Mouse (Mus musculus): ENCODE results near the gene Skp1a. TPM values are rescaled to one million over a fixed set of nuclear protein-coding genes. Genes with fewer than 3 reads are reported as not detected.

The Skp1a gene
- polyA plus RNA-seq, 1 experiment from 2014 or later: 1,013 TPM

- H3K27me3 ChIP-seq (ENCODE audit: control insufficient read depth, insufficient read depth, low read length): no peaks in the 10 kb centered on the region
- no peak for ATAC-seq (ENCODE audit: low FRiP score)
- WGBS: 92% methylated on average over 11 of the region's 11 CpGs
- H3K36me3 ChIP-seq (ENCODE audit: control insufficient read depth, insufficient read depth, low read length): no peaks in the 10 kb centered on the region
- no peak overlapping the region for H3K9ac ChIP-seq (ENCODE audit: low read length)
- no peak overlapping the region for H3K4me2 ChIP-seq
- H3K4me3 ChIP-seq (ENCODE audit: low read depth, low read length): no peak overlapping the region
- no peak overlapping the region for H3K27ac ChIP-seq (ENCODE audit: low read depth, low read length)
- no peaks in the 10 kb centered on the region for H3K4me1 ChIP-seq (ENCODE audit: control insufficient read depth, insufficient read depth, low read length)
- no peak for DNase-seq (ENCODE audit: low spot score, missing footprints)
- no peaks in the 10 kb centered on the region for H3K9me3 ChIP-seq (ENCODE audit: control insufficient read depth, low read length)
Measured at GRCm38 (mm10) chr11:52262338-52262737, 30.5 kb downstream of the Skp1a start.

- Histone ChIP-seq H3K4me1 (ENCODE audit: control insufficient read depth, insufficient read depth, low read length) (no peaks in the 10 kb centered on the region), H3K4me3 (ENCODE audit: low read depth, low read length) (no peak overlapping the region), H3K4me2 (no peak overlapping the region), H3K27ac (ENCODE audit: low read depth, low read length) (no peak overlapping the region), H3K9ac (ENCODE audit: low read length) (no peak overlapping the region), H3K36me3 (ENCODE audit: control insufficient read depth, insufficient read depth, low read length) (no peaks in the 10 kb centered on the region), H3K27me3 (ENCODE audit: control insufficient read depth, insufficient read depth, low read length) (no peaks in the 10 kb centered on the region), H3K9me3 (ENCODE audit: control insufficient read depth, low read length) (no peaks in the 10 kb centered on the region)
- ATAC-seq (ENCODE audit: low FRiP score) (no peak), DNase-seq (ENCODE audit: low spot score, missing footprints) (no peak)
- WGBS: 83% methylated on average over 7 of the region's 7 CpGs
Measured at GRCm38 (mm10) chr11:52264871-52265270, 33.1 kb downstream of the Skp1a start.

GRCm38 (mm10) chr11:52265616-52266307 lies 34.0 kb downstream of the Skp1a start:
- no peaks in the 10 kb centered on the region for H3K9me3 ChIP-seq (ENCODE audit: control insufficient read depth, low read length)
- H3K4me1 ChIP-seq (ENCODE audit: control insufficient read depth, insufficient read depth, low read length): no peaks in the 10 kb centered on the region
- no peak for ATAC-seq (ENCODE audit: low FRiP score)
- H3K4me3 ChIP-seq (ENCODE audit: low read depth, low read length): no peak overlapping the region
- H3K27ac ChIP-seq (ENCODE audit: low read depth, low read length): no peak overlapping the region
- no peak for DNase-seq (ENCODE audit: low spot score, missing footprints)
- no peak overlapping the region for H3K9ac ChIP-seq (ENCODE audit: low read length)
- no peak overlapping the region for H3K4me2 ChIP-seq
- H3K36me3 ChIP-seq (ENCODE audit: control insufficient read depth, insufficient read depth, low read length): no peaks in the 10 kb centered on the region
- H3K27me3 ChIP-seq (ENCODE audit: control insufficient read depth, insufficient read depth, low read length): no peaks in the 10 kb centered on the region
- 80% methylated on average over 12 of the region's 12 CpGs for WGBS

GRCm38 (mm10) chr11:52267271-52267670 lies 35.5 kb downstream of the Skp1a start:
- no peaks in the 10 kb centered on the region for H3K4me1 ChIP-seq (ENCODE audit: control insufficient read depth, insufficient read depth, low read length)
- WGBS: 94% methylated on average over 5 of the region's 5 CpGs
- H3K4me3 ChIP-seq (ENCODE audit: low read depth, low read length): no peak overlapping the region
- H3K9ac ChIP-seq (ENCODE audit: low read length): no peak overlapping the region
- H3K27me3 ChIP-seq (ENCODE audit: control insufficient read depth, insufficient read depth, low read length): no peaks in the 10 kb centered on the region
- H3K27ac ChIP-seq (ENCODE audit: low read depth, low read length): no peak overlapping the region
- ATAC-seq (ENCODE audit: low FRiP score) (no peak), DNase-seq (ENCODE audit: low spot score, missing footprints) (no peak)
- no peaks in the 10 kb centered on the region for H3K36me3 ChIP-seq (ENCODE audit: control insufficient read depth, insufficient read depth, low read length)
- no peaks in the 10 kb centered on the region for H3K9me3 ChIP-seq (ENCODE audit: control insufficient read depth, low read length)
- H3K4me2 ChIP-seq: no peak overlapping the region

- H3K27me3 ChIP-seq (ENCODE audit: control insufficient read depth, insufficient read depth, low read length): no peaks in the 10 kb centered on the region
- no peaks in the 10 kb centered on the region for H3K36me3 ChIP-seq (ENCODE audit: control insufficient read depth, insufficient read depth, low read length)
- 62% methylated on average over 7 of the region's 7 CpGs for WGBS
- ATAC-seq (ENCODE audit: low FRiP score) (no peak), DNase-seq (ENCODE audit: low spot score, missing footprints) (no peak)
- no peaks in the 10 kb centered on the region for H3K4me1 ChIP-seq (ENCODE audit: control insufficient read depth, insufficient read depth, low read length)
- H3K4me2 ChIP-seq: no peak overlapping the region
- no peak overlapping the region for H3K9ac ChIP-seq (ENCODE audit: low read length)
- H3K27ac ChIP-seq (ENCODE audit: low read depth, low read length): no peak overlapping the region
- H3K9me3 ChIP-seq (ENCODE audit: control insufficient read depth, low read length): no peaks in the 10 kb centered on the region
- no peak overlapping the region for H3K4me3 ChIP-seq (ENCODE audit: low read depth, low read length)
Measured at GRCm38 (mm10) chr11:52268104-52268835, 36.5 kb downstream of the Skp1a start.

- Histone ChIP-seq H3K4me1 (ENCODE audit: control insufficient read depth, insufficient read depth, low read length) (no peaks in the 10 kb centered on the region), H3K4me2 (no peak overlapping the region), H3K9me3 (ENCODE audit: control insufficient read depth, low read length) (no peaks in the 10 kb centered on the region), H3K36me3 (ENCODE audit: control insufficient read depth, insufficient read depth, low read length) (no peaks in the 10 kb centered on the region), H3K27me3 (ENCODE audit: control insufficient read depth, insufficient read depth, low read length) (no peaks in the 10 kb centered on the region), H3K4me3 (ENCODE audit: low read depth, low read length) (no peak overlapping the region), H3K27ac (ENCODE audit: low read depth, low read length) (no peak overlapping the region), H3K9ac (ENCODE audit: low read length) (no peak overlapping the region)
- no peak for DNase-seq (ENCODE audit: low spot score, missing footprints)
- no peak for ATAC-seq (ENCODE audit: low FRiP score)
- 89% methylated on average over 6 of the region's 6 CpGs for WGBS
Measured at GRCm38 (mm10) chr11:52269841-52270240, 38.0 kb downstream of the Skp1a start.

- ATAC-seq (ENCODE audit: low FRiP score): no peak
- Histone ChIP-seq H3K4me3 (ENCODE audit: low read depth, low read length) (no peak overlapping the region), H3K4me2 (no peak overlapping the region), H3K27ac (ENCODE audit: low read depth, low read length) (no peak overlapping the region), H3K4me1 (ENCODE audit: control insufficient read depth, insufficient read depth, low read length) (no peaks in the 10 kb centered on the region), H3K9ac (ENCODE audit: low read length) (no peak overlapping the region), H3K9me3 (ENCODE audit: control insufficient read depth, low read length) (no peaks in the 10 kb centered on the region), H3K36me3 (ENCODE audit: control insufficient read depth, insufficient read depth, low read length) (no peaks in the 10 kb centered on the region), H3K27me3 (ENCODE audit: control insufficient read depth, insufficient read depth, low read length) (no peaks in the 10 kb centered on the region)
- DNase-seq (ENCODE audit: low spot score, missing footprints): no peak
- 81% methylated on average over 8 of the region's 8 CpGs for WGBS
Measured at GRCm38 (mm10) chr11:52271765-52272495, 40.1 kb downstream of the Skp1a start.

GRCm38 (mm10) chr11:52272619-52273018 lies 40.8 kb downstream of the Skp1a start:
- Histone ChIP-seq H3K4me2 (no peak overlapping the region), H3K36me3 (ENCODE audit: control insufficient read depth, insufficient read depth, low read length) (no peaks in the 10 kb centered on the region), H3K4me3 (ENCODE audit: low read depth, low read length) (no peak overlapping the region), H3K27ac (ENCODE audit: low read depth, low read length) (no peak overlapping the region), H3K4me1 (ENCODE audit: control insufficient read depth, insufficient read depth, low read length) (no peaks in the 10 kb centered on the region), H3K9me3 (ENCODE audit: control insufficient read depth, low read length) (no peaks in the 10 kb centered on the region), H3K9ac (ENCODE audit: low read length) (no peak overlapping the region), H3K27me3 (ENCODE audit: control insufficient read depth, insufficient read depth, low read length) (no peaks in the 10 kb centered on the region)
- no peak for DNase-seq (ENCODE audit: low spot score, missing footprints)
- no peak for ATAC-seq (ENCODE audit: low FRiP score)
- WGBS: 73% methylated on average over 6 of the region's 6 CpGs
